Mouse (Mus musculus) megakaryocyte-erythroid progenitor cell, adult 5-6 weeks (primary cell): ENCODE results near the gene Cdh13. TPM values are rescaled to one million over a fixed set of nuclear protein-coding genes. Genes with fewer than 3 reads are reported as not detected.

Source experiments
- ATAC-seq: replicated peaks from 2 replicates; pipeline ENCODE4 v1.8.0; 2016; ENCODE audit warnings: mild to moderate bottlenecking, inconsistent platforms; ENCODE audit not compliant: severe bottlenecking, poor library complexity, low FRiP score, low TSS enrichment
- total RNA-seq, 2 experiments: library from RNA; stranded (forward) in 1 of 2; stranded (reverse) in 1 of 2; fragments of 200-1000, 215-1000 nt in 1 of 2; fragments of >200 nt in 1 of 2; fragmentation: Nextera tagmentation in 1 of 2; gene quantifications; 2 replicates each; pipeline ENCODE4 v1.2.3; 2014 to 2017

Gene Cdh13
- total RNA-seq, 2 experiments from 2014 or later = not detected

DNA sequence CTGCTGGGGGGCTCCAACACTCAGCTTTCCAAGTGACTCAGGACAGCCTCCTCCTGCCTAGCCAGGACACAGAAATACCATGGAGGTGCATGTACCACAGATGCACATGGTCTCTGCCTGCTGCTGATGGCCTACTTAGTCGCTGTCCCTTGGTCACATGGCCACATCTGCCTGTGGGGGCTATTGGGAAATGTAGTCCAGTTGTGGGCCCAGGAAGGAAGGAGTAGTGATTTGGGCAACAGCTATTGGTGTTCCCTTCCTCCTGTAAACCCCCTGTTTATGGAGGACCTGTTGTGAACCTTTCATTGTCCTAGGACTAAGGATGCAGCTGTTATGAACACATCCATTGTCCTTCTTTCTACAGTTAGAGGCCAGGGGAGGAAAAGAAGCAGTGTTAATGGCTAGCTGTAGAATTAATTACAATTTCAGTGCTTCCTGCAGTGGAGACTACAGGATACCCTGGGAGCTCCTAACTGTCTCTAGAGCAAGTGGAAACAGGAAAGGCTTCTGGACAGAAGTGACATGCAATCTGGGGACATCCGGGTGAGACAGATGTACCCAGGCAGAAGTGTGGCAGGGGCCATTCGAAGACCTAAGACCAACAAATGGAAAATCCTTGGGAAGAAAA, 150.1 kb downstream of the Cdh13 start:
- no peak for ATAC-seq

DNA sequence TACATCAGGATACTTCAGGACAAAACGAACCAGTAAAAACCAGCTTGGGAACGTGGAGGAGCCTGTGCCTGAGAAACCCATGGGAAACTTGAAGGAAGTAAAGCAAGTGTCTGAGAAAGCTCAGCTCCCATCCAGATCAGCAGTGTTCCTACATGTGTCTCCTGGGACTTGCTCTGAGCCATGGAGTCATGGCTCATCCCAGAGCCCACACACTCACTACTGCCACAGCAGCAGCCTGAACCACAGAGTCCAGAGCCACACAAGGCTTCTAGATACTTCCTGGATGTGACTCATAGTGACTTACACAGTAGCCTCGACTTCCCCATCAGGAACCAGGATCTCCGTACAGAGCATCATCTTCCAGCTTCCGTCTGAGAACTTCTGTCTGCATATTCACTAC, 153.2 kb downstream of the Cdh13 start:
- ATAC-seq = no peak

DNA sequence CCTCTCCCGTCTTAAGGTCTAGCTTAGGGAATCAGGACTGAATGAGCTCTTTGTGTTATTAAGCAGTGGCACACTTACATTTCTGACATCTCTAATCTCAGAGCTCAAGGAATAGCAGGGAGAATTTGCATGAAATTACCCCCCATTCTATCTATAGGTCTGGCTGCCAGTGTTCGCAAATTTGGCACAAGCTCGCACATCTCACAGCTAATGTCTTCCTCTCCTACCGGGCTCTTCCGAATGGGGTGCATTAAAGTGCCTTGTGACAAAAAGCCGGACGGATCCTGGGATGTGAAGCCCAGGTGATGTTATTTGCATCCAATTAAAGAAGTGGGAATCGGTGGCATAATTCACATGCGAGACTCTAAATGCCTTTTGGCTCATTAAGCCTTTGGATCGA, 153.6 kb downstream of the Cdh13 start:
- no peak for ATAC-seq

DNA sequence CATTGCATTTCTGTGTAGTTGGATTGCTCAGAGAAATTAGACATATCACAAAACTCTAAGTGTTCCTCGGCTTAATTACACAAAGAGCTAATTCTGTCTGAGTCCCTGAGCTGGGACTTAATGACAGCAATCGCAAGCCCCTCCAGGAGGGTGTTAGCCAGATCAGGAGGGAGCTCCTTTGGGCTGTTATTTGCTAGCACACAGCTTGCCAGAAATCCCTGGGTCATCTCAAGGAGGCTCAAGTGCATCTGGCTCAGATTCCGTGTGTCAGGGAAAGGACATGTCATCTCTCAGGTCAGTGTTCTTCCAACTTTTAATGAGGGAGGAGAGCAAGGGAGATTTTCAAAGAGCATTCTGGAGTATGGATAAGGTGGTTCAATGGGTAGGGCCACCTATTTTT, 154.3 kb downstream of the Cdh13 start:
- no peak for ATAC-seq

DNA sequence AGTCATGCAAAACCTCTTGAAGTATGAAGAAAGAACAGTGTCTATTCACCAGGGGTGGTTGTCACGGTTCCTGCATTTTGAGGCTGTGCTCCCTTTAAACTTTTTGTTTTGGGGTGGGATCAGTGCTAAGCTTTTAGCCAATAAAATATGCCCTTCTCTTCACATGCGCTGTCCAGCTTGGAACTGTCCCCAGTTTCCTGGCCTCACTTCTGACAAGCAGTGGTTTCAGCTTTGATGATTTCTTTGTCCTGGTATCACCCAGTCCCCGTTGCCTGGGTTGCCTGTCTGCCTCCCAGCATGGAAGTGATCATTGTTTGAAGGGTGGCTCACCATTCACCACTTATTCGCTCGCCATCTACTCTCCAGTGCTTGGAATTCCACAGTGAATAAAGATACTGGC, 156.3 kb downstream of the Cdh13 start:
- no peak for ATAC-seq

DNA sequence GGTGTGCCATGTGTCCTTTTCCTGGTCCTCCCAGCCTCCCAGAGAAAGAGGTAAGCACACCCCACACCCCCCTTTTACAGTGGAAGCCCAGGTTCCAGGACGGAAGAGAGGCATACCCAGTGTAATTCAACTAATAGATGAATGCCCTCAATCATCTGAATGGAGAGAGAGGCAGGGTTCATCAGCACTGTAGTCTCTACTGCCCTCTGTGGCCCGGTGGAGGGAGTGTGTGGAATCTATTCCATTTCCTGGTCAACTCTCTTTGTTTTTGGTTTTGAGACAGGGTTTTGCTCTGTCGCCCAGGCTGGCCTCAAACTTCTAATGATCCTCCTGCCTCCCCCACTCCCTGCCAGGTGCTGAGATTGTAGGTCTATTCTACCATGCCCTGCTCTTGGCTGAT, 159.8 kb downstream of the Cdh13 start:
- ATAC-seq = no peak

DNA sequence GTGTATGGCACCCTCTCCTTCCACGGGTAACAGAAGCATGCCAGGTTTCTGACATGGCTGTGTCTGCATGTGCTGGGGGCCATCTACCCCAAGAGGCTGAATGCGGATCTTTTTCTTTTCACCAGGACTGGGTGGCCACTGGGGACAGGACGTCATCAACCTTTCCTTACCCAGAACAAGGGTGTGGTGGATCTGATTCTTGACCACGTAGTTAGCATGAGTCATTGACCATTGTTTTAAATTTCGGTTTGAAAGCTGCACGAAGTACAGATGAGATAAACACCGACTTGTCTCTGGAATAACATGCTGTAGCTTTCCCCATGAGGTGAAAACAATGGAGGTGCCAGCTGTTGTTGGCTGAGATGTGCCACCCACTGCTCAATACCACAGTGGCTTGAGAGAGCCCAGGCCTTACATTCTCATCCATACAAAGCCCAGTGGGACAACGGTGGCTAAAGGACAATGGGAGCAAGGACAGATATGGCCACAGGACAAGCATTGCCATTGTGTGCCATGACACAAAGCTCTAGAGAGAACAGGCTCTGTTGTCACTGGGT, 161.2 kb downstream of the Cdh13 start:
- no peak for ATAC-seq

DNA sequence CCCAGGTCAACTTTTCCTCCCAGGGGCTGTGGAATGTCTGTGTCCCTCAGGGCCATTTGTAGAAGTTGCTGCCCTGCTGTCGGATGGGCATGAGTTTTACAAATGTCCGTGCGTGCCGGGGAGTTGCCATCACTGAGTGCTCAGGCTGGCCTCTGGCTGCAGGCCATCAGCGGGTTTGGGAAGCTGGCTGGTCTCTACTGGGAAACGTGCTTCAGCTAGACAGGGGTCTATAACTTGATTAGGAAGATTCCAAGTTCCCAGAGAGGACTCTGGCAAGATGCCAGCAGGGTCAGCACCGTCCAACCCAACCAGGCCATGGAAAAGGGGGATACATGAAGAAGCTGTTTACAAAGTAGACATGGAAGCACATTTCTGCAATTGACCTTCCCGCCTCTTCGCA, 163.0 kb downstream of the Cdh13 start:
- no peak for ATAC-seq

DNA sequence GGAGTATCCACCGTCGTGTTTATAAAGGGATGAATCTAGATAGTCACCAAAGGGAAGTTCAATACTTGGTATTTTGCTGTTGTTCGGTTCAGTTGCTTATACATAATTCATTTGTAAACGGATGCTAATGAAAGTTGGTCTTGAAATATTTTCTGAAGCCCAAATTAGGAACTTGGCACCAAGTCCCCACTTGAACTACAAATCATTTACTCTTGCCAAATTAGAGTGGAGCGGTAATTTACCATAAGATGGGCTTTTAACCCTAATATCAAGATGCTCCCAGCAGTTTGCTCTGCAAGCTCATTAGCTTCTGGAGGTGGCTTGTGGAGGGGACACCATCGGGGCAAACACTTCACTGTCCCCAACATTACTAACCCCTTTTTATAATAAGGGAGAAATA, 164.5 kb downstream of the Cdh13 start:
- ATAC-seq = no peak

DNA sequence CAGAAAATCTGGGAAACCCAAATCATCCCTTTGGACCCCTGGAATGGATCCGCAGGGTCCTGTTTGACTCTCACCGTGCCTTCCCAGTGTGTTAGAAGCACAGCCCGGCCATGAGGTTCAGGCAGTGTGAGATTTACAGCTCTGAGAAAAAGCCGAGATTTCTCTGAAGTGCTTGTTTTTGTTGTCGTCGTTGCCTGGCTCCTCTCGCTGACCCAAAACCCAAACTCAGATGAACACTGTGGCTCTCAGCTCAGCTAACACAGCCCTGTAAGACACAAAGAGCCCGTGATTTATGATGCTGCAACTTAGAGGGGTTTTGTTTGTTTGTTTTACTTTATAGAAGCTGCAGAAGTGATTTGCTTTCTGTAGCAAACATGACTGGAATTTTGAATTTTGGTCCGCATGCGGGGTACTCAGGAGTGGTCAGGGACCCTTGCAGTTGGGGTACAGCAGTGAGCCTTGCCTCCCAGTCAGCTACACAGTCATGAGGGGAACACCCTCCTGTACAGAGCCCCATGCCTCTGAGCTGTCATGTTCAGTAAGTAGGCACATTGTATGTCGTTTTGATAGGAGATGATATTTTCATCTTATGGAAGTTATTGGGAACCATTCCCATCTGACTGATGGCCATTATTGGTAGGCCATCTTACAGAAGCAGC, 169.0 kb downstream of the Cdh13 start:
- no peak for ATAC-seq

DNA sequence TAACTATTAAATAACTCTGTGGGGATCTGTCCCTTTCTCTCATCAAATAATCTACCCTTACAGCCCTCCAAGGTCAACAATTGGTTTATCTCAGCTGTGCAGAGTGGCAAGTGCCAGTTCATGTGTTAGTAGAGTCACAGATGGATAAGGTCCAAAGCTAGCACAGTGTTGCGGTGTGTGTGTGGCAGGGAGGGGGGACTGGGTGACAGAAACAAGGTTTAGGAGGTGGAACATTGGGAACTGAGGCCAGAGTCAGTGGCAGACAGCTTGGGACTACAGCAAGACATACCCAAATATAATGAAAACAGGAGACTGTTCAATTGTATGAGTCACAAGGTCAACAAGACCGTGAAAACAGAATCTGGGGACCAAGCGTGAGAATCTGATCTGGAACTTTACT, 171.7 kb downstream of the Cdh13 start:
- ATAC-seq = no peak

DNA sequence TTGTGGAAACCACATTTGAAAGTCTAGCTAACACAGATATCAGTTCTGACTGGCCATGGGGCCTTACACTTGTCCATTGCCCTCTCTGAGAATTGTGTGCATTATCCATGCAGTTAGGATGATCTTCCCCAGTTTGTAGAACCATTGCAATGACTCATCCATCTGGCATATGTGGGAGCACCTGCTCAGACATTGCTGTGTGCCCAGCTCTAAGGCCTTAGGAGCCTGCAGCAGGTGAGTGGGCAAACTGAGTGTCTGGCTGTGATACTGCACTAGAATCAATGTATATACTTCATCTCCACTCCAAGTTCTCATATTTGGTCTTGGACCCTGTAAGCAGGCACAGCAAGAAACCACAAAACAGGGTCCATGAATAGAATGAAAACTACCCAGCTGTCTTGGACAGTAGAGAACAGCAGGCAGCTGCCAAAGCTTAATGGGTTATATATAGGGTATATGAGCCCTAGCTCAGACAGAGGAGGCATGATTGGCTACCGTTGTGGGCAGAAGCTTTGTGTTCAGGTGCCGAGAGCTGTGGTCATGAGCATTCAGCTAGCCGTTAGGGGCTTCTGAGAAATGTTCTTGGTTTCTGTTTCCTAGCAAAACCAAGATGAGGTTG, 181.9 kb downstream of the Cdh13 start:
- ATAC-seq = no peak

DNA sequence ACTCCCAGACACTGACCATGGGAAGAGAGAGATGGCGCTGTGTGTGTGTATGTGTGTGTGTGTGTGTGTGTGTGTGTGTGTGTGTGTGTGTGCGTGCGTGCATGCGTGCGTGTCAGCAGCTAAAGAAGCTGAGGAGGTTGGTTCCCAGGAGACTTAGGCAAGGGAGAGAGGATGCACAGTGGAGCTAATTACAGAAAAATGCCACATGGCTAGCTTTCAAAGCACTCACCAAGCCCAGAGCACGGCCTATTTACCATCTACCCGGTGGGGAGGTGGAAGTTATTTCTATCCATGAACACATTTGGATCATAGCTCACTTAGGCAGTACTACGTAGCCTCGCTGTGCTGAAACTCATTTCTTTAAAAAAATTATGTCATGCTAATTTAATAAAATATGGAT, 194.1 kb downstream of the Cdh13 start:
- no peak for ATAC-seq

DNA sequence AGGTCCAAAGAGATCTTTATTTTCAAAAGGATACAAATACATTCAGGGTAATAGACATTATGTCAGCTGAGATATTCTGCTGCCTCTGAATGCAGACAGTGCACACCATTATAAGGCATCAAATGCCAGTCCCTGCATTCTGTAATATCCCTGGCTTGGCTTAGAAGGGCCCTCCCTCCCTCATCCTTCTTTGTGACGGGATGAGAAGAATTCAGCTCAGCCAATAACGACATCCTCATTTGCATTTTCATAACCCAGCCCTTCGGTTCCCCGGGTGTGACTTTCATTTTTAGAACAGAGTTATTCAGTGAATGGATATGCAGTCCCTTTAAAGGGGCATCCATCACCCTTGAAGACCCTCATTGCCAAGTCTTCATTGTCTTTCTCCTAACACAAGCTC, 205.2 kb downstream of the Cdh13 start:
- ATAC-seq = no peak

DNA sequence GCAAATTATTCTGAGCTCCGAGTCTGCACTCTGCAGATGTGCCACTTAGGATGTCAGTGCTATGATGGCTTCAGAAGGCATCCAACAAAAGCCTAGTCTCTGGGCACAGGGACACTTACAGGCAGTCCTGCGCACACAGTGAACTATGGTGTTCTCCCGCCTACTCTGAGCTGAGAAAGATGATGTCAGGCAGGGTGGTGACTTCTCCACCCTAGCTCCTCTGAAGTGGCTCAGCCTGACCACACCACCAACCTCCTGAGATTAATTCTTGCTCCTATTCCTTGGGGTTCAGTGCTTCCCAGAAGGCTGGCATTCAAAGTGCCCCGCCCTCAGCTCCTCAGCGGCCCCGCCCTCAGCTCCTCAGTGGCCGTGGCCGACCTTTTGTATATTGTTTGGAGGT, 219.0 kb downstream of the Cdh13 start:
- no peak for ATAC-seq

DNA sequence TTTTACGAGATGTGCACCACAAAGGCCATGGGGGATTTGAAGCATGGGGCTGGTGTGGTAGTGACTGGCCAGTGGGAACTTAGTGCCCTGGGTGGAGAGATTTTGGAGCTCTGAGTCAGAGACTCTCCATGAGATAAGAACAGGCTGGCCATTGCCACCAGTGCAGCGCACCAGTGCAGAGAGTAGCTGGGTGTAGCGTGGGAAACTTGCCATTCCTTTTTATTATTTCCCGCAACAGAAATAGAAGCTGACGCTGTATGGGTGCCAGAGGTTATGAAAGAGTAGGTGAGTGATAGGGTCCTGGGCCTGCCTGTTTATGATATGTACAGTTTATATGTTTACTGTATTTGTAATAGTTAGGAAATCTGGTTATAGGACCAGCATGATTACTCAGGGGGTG, 225.9 kb downstream of the Cdh13 start:
- ATAC-seq = no peak

DNA sequence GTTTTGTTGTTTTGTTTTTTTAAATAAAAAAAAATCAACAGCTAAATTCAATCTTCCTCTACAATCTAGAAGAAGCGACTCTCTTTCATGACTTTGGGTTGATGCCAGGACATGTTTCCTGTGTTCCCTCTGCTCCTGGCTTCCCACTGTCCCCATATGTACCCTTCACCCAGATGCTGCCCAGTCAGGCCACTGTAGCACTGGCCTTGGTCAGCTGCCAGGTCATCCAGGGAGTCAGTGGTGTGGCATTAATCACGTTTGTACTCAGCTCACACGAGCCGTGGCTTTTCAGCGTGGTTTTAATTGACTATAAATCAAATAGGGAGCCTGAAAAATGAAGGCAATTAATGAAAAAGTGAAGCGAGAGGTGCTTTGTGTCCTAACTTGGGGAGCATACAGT, 229.7 kb downstream of the Cdh13 start:
- ATAC-seq = no peak

DNA sequence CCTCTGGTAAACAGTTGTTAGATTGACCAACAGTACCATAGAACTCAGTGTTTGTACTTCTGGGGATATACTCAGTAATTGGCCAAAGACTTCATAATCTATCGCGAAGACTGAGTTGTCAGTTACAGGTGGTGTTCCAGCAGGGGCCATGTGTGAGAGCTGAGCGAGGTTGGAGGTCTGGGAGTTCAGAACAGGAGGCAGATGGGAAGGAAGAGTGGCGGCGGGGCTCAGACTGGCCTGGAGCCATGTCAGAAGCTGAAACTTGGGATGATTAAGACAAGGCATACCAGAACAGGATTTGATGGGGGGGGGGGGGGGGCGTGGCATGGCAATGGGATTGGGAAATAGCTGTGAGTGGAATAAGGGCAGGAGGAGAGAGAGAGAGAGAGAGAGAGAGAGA, 232.1 kb downstream of the Cdh13 start:
- no peak for ATAC-seq

DNA sequence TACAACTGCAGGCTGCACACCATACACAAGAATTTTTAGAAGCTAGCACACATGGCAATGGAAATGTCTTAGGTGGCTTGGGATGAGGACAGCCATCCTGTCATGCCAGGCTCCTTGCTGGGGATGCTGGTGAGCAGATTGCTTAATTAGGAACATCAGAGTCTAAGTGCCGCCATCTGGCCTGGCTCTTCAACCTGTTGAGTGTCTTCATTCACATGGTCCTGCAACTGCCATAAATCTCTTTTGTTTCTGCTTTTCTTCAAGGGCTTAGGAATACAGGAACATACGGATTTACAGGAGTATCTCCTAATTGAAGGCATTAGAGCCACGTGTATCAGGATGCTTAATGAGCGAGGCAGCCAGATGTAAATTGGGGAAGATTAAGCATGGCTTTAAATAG, 233.5 kb downstream of the Cdh13 start:
- no peak for ATAC-seq

DNA sequence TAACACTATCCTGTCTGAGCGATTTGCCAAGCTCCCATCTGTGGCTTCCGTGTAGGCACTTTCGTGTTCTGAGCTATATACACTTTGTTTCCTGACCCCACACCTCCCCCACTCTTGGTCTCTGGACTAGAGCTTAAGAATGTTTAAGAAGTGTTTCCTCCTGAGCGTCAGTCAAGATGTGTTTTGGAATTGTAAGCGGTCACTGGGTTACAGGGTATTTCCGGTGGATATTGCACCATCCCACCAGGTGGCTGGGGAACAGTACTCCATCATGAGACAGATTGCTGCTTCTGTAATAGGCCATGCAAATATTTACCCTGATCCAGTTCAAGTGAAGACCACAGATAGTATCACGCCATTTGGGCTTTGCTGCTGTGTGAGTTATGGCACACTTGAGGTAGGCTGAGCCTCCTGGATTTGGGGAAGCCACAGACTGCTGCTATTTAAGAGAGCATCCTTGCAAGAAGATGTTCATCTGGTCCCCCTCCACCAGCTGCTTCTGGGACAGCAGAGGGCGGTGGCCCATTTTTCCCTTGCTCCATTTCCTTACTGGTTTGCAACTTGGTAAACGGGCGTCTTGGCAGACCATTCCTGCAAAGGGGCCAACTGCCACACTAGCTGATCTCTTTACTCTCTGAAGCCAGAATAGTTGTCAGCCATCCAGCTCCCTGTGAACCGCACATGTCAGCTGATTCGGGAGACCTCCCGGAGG, 234.7 kb downstream of the Cdh13 start:
- ATAC-seq = no peak
